Mouse (Mus musculus) kidney, adult 11 months (tissue): ENCODE measurements at regions not wholly inside any gene's neighbourhood (a gene's known extent, or its start where the extent isn't known, plus 50 kb on each side); places are given as distances from the start of the nearest gene placed in this dataset.
A peak's percentile ranks its signal among the peaks of the same experiment; 100 is the strongest.
"Not testable (repeated sequence)": the region's sequence is repeated elsewhere in the genome, so short reads cannot be mapped to it uniquely, and the experiment has no call there.

Experiments
- DNase-seq: peaks from one replicate; pipeline ENCODE4 v3.0.0; 2022

GRCm38 (mm10) chr10:25681243-25681642 lies 145.2 kb upstream of the Smlr1 start:
- DNase-seq: peak; percentile 4

GRCm38 (mm10) chr10:25677889-25678288 lies 141.8 kb upstream of the Smlr1 start:
- DNase-seq: no peak

GRCm38 (mm10) chr10:25675368-25675767 lies 139.3 kb upstream of the Smlr1 start:
- DNase-seq: no peak

- no peak for DNase-seq
Measured at GRCm38 (mm10) chr10:25670061-25670460, 134.0 kb upstream of the Smlr1 start.

- no peak for DNase-seq
Measured at GRCm38 (mm10) chr10:25652742-25653563, 116.9 kb upstream of the Smlr1 start.

GRCm38 (mm10) chr10:25647740-25648139 lies 111.7 kb upstream of the Smlr1 start:
- DNase-seq: no peak

- no peak for DNase-seq
Measured at GRCm38 (mm10) chr10:25643518-25643993, 107.5 kb upstream of the Smlr1 start.

- DNase-seq: no peak
Measured at GRCm38 (mm10) chr10:25642079-25642696, 106.1 kb upstream of the Smlr1 start.

- DNase-seq: no peak
Measured at GRCm38 (mm10) chr10:25633058-25633614, 97.1 kb upstream of the Smlr1 start.

GRCm38 (mm10) chr10:25632306-25632705 lies 96.2 kb upstream of the Smlr1 start:
- no peak for DNase-seq

- DNase-seq: no peak
Measured at GRCm38 (mm10) chr10:25622585-25622984, 86.5 kb upstream of the Smlr1 start.

GRCm38 (mm10) chr10:25621747-25622134 lies 85.7 kb upstream of the Smlr1 start:
- not testable (repeated sequence) for DNase-seq

GRCm38 (mm10) chr10:25620939-25621746 lies 85.1 kb upstream of the Smlr1 start:
- no peak for DNase-seq

GRCm38 (mm10) chr10:25619702-25620101 lies 83.6 kb upstream of the Smlr1 start:
- DNase-seq: no peak

- DNase-seq: no peak
Measured at GRCm38 (mm10) chr10:25601471-25601870, 65.4 kb upstream of the Smlr1 start.

- DNase-seq: no peak
Measured at GRCm38 (mm10) chr10:25589316-25589645, 53.2 kb upstream of the Smlr1 start.

GRCm38 (mm10) chr10:25588611-25589315 lies 52.7 kb upstream of the Smlr1 start:
- no peak for DNase-seq
